Mouse (Mus musculus) C2C12 (cell line): ENCODE data around the gene Dusp9. TPM values are rescaled to one million over a fixed set of nuclear protein-coding genes. Genes with fewer than 3 reads are reported as not detected.

Source experiments
- H3K27me3 ChIP-seq: one replicate; pipeline ENCODE4 v1.6.1; 2011; ENCODE audit not compliant: control insufficient read depth, insufficient read depth, insufficient read length
- H3K36me3 ChIP-seq: one replicate; pipeline ENCODE4 v1.6.1; 2011; ENCODE audit not compliant: control insufficient read depth, insufficient read depth
- H3K4me3 ChIP-seq: one replicate; pipeline ENCODE4 v1.5.1; 2011; ENCODE audit warnings: mild to moderate bottlenecking, control low read depth; ENCODE audit not compliant: poor library complexity, insufficient read depth, severe bottlenecking
- H3K79me2 ChIP-seq: one replicate; pipeline ENCODE4 v1.6.1; 2011; ENCODE audit not compliant: control insufficient read depth, insufficient read depth
- H3K79me3 ChIP-seq: one replicate; pipeline ENCODE4 v1.6.1; 2011; ENCODE audit warnings: low read depth, control low read depth
- H3ac ChIP-seq: one replicate; pipeline ENCODE3; 2011; ENCODE audit warnings: low read depth; ENCODE audit not compliant: control insufficient read depth, insufficient read length
- CEBPB ChIP-seq: IDR thresholded peaks from one replicate; pipeline ENCODE4 v1.6.1; 2011; ENCODE audit warnings: low read depth, mild to moderate bottlenecking, control low read depth, moderate library complexity
- CTCF ChIP-seq: IDR thresholded peaks from one replicate; pipeline ENCODE4 v1.5.1; 2011; ENCODE audit not compliant: control insufficient read depth, insufficient read depth, insufficient read length
- FOSL1 ChIP-seq: IDR thresholded peaks from one replicate; pipeline ENCODE4 v1.8.0; 2011; ENCODE audit warnings: mild to moderate bottlenecking, low read length; ENCODE audit not compliant: poor library complexity, insufficient read depth, severe bottlenecking
- MAX ChIP-seq: IDR thresholded peaks from one replicate; pipeline ENCODE4 v1.6.1; 2011; ENCODE audit warnings: mild to moderate bottlenecking, control low read depth
- MYOD1 ChIP-seq: IDR thresholded peaks from one replicate; pipeline ENCODE4 v1.6.1; 2011; ENCODE audit warnings: low read depth; ENCODE audit not compliant: control insufficient read depth, insufficient read length
- MYOG ChIP-seq: IDR thresholded peaks from one replicate; pipeline ENCODE4 v1.6.1; 2011; ENCODE audit not compliant: control insufficient read depth, insufficient read length; ENCODE audit errors: extremely low read depth
- USF1 ChIP-seq: IDR thresholded peaks from one replicate; pipeline ENCODE4 v1.6.1; 2011; ENCODE audit warnings: low read depth, mild to moderate bottlenecking, control low read depth, moderate library complexity
- polyA plus RNA-seq: library from polyadenylated mRNA; unstranded; fragments of >200 nt; fragmentation: generic; extraction: Trizol; gene quantifications from one replicate; pipeline ENCODE4 v1.2.1, GENCODE M21; 2012; ENCODE audit warnings: missing spikeins

Dusp9 gene
- polyA plus RNA-seq, 1 experiment: 22.3 TPM

GRCm38 (mm10) chrX:73613665-73614064 lies 25.6 kb upstream of the Dusp9 start:
- Histone ChIP-seq H3K36me3 (no peaks in the 10 kb centered on the region), H3K27me3 (no peaks in the 10 kb centered on the region), H3ac (no peak overlapping the region), H3K79me3 (no peaks in the 10 kb centered on the region), H3K4me3 (no peak overlapping the region), H3K79me2 (no peaks in the 10 kb centered on the region)
- no peak for TF ChIP-seq USF1
- no peak for TF ChIP-seq FOSL1
- TF ChIP-seq CEBPB: no peak
- no peak for TF ChIP-seq MYOG
- TF ChIP-seq CTCF: no peak
- no peak for TF ChIP-seq MYOD1
- TF ChIP-seq MAX: no peak

GRCm38 (mm10) chrX:73615876-73616275 lies 23.3 kb upstream of the Dusp9 start:
- no peaks in the 10 kb centered on the region for H3K79me3 ChIP-seq
- no peaks in the 10 kb centered on the region for H3K79me2 ChIP-seq
- no peak overlapping the region for H3ac ChIP-seq
- no peak overlapping the region for H3K4me3 ChIP-seq
- no peak for TF ChIP-seq CEBPB
- TF ChIP-seq MYOD1: no peak
- no peak for TF ChIP-seq CTCF
- no peaks in the 10 kb centered on the region for H3K36me3 ChIP-seq
- no peaks in the 10 kb centered on the region for H3K27me3 ChIP-seq

DNA sequence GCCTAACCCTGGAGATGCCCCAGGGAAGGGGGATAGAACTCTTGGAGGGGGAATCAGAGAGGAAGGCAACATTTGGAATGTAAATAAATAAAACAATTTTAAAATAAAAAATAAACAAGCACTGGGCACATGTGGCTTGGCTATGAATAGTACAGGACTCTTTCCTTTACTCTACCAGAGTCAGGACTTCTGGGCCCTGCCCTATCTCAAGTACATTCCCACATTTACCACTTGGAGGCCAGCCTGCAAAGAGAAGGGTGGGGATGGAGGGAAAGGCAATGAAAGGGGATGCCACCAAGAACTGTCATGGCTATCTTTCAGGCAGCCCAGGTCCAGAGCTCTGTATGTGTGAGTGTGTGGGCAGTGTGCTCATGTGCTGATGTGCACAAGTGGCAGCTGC lies 19.8 kb upstream of the Dusp9 start:
- Histone ChIP-seq H3K27me3 (no peaks in the 10 kb centered on the region), H3ac (no peak overlapping the region)
- TF ChIP-seq MAX (no peak), FOSL1 (no peak), MYOG (no peak), MYOD1 (no peak), CTCF (no peak), CEBPB (no peak), USF1 (no peak)

DNA sequence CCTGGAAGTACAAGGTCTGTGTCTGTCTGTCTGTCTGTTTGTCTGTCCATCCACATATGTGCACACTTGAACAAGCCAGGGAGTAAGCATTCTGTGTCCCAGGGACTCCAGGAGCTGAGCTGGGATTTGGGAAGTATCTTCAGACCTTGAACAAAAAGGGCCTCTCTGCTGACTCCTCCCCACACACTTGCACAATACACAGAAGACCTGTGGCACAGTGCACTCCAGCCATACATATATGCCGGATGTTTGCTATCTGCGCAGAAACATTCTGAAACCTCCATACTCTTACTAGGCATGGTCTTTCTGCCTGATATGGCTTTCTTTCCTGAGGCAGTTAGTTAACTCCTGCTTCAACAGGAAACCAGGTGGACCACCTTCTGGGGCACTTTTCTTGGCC lies 19.3 kb upstream of the Dusp9 start:
- Histone ChIP-seq H3K4me3 (no peak overlapping the region), H3ac (no peak overlapping the region), H3K79me2 (no peaks in the 10 kb centered on the region), H3K27me3 (no peaks in the 10 kb centered on the region), H3K79me3 (no peaks in the 10 kb centered on the region), H3K36me3 (no peaks in the 10 kb centered on the region)
- TF ChIP-seq FOSL1 (no peak), MYOG (no peak), MYOD1 (no peak), CTCF (no peak), CEBPB (no peak)

More for the DNA sequence above, 19.8 kb upstream of the Dusp9 start:
- no peak overlapping the region for H3K4me3 ChIP-seq
- H3K79me3 ChIP-seq: no peaks in the 10 kb centered on the region
- no peaks in the 10 kb centered on the region for H3K36me3 ChIP-seq
- no peaks in the 10 kb centered on the region for H3K79me2 ChIP-seq

DNA sequence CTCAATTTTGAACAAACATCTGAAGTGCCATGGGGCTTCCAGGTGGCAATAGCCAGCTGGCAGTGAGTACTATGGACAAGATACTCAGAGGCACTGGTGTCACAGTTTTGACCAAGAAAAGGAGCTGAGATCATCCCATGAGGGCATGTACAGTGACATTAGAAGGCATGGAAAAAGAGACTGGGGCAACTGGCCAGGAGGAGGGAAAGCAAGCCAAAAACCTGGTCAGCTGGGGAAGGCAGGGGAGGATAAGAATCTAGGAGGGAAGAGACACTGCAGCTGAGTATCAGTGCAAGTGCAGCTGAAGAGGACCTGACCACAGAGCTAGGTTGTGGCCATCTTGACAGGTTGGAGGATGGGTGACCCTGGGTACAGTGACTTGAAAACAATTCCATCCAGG lies 12.2 kb upstream of the Dusp9 start:
- Histone ChIP-seq H3ac (no peak overlapping the region), H3K79me2 (no peaks in the 10 kb centered on the region), H3K79me3 (no peaks in the 10 kb centered on the region), H3K27me3 (no peaks in the 10 kb centered on the region), H3K4me3 (no peak overlapping the region), H3K36me3 (no peaks in the 10 kb centered on the region)
- no peak for TF ChIP-seq FOSL1
- no peak for TF ChIP-seq MYOD1
- no peak for TF ChIP-seq USF1
- no peak for TF ChIP-seq CTCF
- TF ChIP-seq CEBPB: no peak

DNA sequence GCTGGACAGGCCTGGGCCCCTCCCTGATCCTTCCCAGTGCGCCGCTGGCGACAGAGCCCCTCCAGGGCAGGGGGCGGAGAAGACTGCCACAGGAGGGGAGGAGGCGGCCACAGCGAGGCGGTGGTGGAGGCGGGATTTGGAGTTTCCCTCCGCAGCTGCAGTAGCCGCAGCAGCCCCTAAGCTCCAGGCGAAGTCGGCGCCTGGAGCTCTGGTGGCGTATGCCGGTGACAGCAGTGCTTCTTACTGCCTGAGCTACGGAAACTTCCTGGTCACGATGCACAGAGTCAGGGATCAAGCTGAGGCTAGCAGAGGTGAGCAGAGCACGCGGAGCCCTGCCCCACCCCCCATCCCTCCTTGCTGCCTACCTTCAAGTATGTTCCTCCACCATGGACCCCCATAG lies 3.8 kb upstream of the Dusp9 start:
- no peak overlapping the region for H3K4me3 ChIP-seq
- peaks cover 15% of the 10 kb centered on the region for H3K27me3 ChIP-seq

GRCm38 (mm10) chrX:73637415-73637814 lies 1.8 kb upstream of the Dusp9 start:
- no peaks in the 10 kb centered on the region for H3K36me3 ChIP-seq
- peaks cover 15% of the 10 kb centered on the region for H3K27me3 ChIP-seq
- TF ChIP-seq MYOD1: no peak
- no peak for TF ChIP-seq USF1
- TF ChIP-seq FOSL1: no peak
- TF ChIP-seq MAX: no peak
- no peak for TF ChIP-seq CTCF
- no peak overlapping the region for H3ac ChIP-seq
- H3K79me2 ChIP-seq: no peaks in the 10 kb centered on the region
- no peak overlapping the region for H3K4me3 ChIP-seq
- no peaks in the 10 kb centered on the region for H3K79me3 ChIP-seq

More for the DNA sequence above, 3.8 kb upstream of the Dusp9 start:
- TF ChIP-seq MAX (no peak), USF1 (no peak), MYOG (no peak), FOSL1 (no peak), CTCF (no peak), CEBPB (no peak), MYOD1 (no peak)
- Histone ChIP-seq H3ac (no peak overlapping the region), H3K79me2 (no peaks in the 10 kb centered on the region), H3K36me3 (no peaks in the 10 kb centered on the region), H3K79me3 (no peaks in the 10 kb centered on the region)
